Mouse (Mus musculus) stomach, embryonic 15.5 days (tissue): ENCODE results near the gene Ccdc142. TPM values are rescaled to one million over a fixed set of nuclear protein-coding genes. Genes with fewer than 3 reads are reported as not detected.

ENCODE experiments used
- ATAC-seq: fragments of 200-750 bp; cut with Nextera tagmentation; 2 replicates; pipeline ENCODE4 v1.8.0; 2017; ENCODE audit warnings: low read depth, moderate number of reproducible peaks, moderate TSS enrichment; ENCODE audit not compliant: insufficient read depth, low FRiP score
- H3K27ac ChIP-seq: fragments of 300-500 bp; sonication (generic); 2 replicates; pipeline ENCODE4 v1.5.1; 2015; ENCODE audit warnings: mild to moderate bottlenecking, inconsistent platforms
- H3K27me3 ChIP-seq: fragments of 300-500 bp; sonication (generic); replicated peaks from 2 replicates; pipeline ENCODE4 v1.6.1; 2015; ENCODE audit warnings: inconsistent platforms
- H3K36me3 ChIP-seq: fragments of 300-500 bp; sonication (generic); 2 replicates; pipeline ENCODE4 v1.6.1; 2015; ENCODE audit warnings: inconsistent platforms
- H3K4me1 ChIP-seq: fragments of 300-500 bp; sonication (generic); 2 replicates; pipeline ENCODE4 v1.6.1; 2015; ENCODE audit warnings: inconsistent platforms
- H3K4me2 ChIP-seq: fragments of 300-500 bp; sonication (generic); 2 replicates; pipeline ENCODE4 v1.6.1; 2015; ENCODE audit warnings: mild to moderate bottlenecking, inconsistent platforms
- H3K4me3 ChIP-seq: fragments of 300-500 bp; sonication (generic); replicated peaks from 2 replicates; pipeline ENCODE4 v1.5.1; 2015; ENCODE audit warnings: inconsistent platforms
- H3K9ac ChIP-seq: fragments of 300-500 bp; sonication (generic); 2 replicates; pipeline ENCODE4 v1.6.1; 2015; ENCODE audit warnings: inconsistent platforms
- H3K9me3 ChIP-seq: fragments of 300-500 bp; sonication (generic); 2 replicates; pipeline ENCODE4 v1.6.1; 2016; ENCODE audit warnings: inconsistent platforms
- WGBS: fragments of 180-500 bp; shearing (Covaris S2); methylation state at CpG from one replicate; pipeline ENCODE4 v1.1.7; 2015; 5-methylcytosine and 5-hydroxymethylcytosine counted together
- microRNA counts: library from miRNA; unstranded; fragments of <30 nt; microRNA quantifications from one replicate; lab custom pipeline; 2016
- microRNA-seq: library from miRNA; unstranded; fragments of <30 nt; microRNA quantifications from one replicate; pipeline ENCODE4, GENCODE M21; 2016
- polyA plus RNA-seq: library from polyadenylated mRNA; unstranded; fragments of >200 nt; fragmentation: Nextera tagmentation; extraction: Ambion mirVana; gene quantifications from 2 replicates; pipeline ENCODE4 v1.2.1, GENCODE M21; 2015

Gene Ccdc142
- polyA plus RNA-seq, 1 experiment from 2014 or later: 3.6 TPM

- WGBS: 84% methylated on average over 12 of the region's 12 CpGs
- no peak for ATAC-seq
- Histone ChIP-seq H3K36me3 (peaks cover 21% of the 10 kb centered on the region), H3K9me3 (no peaks in the 10 kb centered on the region), H3K27me3 (no peaks in the 10 kb centered on the region), H3K9ac (no peak overlapping the region), H3K4me1 (peaks cover 8% of the 10 kb centered on the region; the same call in 1 of the 2 replicates), H3K4me3 (no peak overlapping the region), H3K4me2 (no peak overlapping the region), H3K27ac (no peak overlapping the region)
Observed at GRCm38 (mm10) chr6:83153038-83153437, 51.6 kb downstream of the Ccdc142 start.

- Histone ChIP-seq H3K4me1 (peaks cover 8% of the 10 kb centered on the region; the same call in 1 of the 2 replicates), H3K27ac (no peak overlapping the region), H3K9me3 (no peaks in the 10 kb centered on the region), H3K4me2 (no peak overlapping the region), H3K36me3 (peaks cover 17% of the 10 kb centered on the region), H3K9ac (no peak overlapping the region), H3K4me3 (no peak overlapping the region), H3K27me3 (no peaks in the 10 kb centered on the region)
- no peak for ATAC-seq
- whole genome bisulfite sequencing: 74% methylated on average over 5 of the region's 5 CpGs
Observed at GRCm38 (mm10) chr6:83153485-83153884, 52.1 kb downstream of the Ccdc142 start.

GRCm38 (mm10) chr6:83155552-83156238 is 54.3 kb downstream of the Ccdc142 start:
- 9% methylated on average over 23 of the region's 23 CpGs for WGBS
- Histone ChIP-seq H3K4me3 (peak overlapping the region; percentile 55), H3K4me2 (peak overlapping the region; percentile 92), H3K27me3 (peaks cover 3% of the 10 kb centered on the region), H3K36me3 (0 out of 2 replicates have a peak, but pooled peaks cover 5% of the 10 kb centered on the region), H3K9me3 (no peaks in the 10 kb centered on the region), H3K4me1 (peaks cover 8% of the 10 kb centered on the region; the same call in 1 of the 2 replicates), H3K9ac (no peak overlapping the region; the same call in 1 of the 2 replicates), H3K27ac (no peak overlapping the region)
- ATAC-seq: no peak

GRCm38 (mm10) chr6:83156259-83156684 is 54.9 kb downstream of the Ccdc142 start, which contains the start of the genes Wdr54 and 1700003E16Rik:
Gene Wdr54, minus strand, starts transcription at chr6:83156397.
Gene 1700003E16Rik, plus strand, starts transcription at chr6:83156404.
- H3K27ac ChIP-seq: no peak within 1 kb of the TSS
- H3K36me3 ChIP-seq: 0 out of 2 replicates have a peak, but pooled peaks cover 5% of the 10 kb centered on the region
- H3K4me3 ChIP-seq: peak within 1 kb of the TSS; percentile 55
- WGBS: under 1% methylated on average over 32 of the region's 32 CpGs
- ATAC-seq: peak; percentile 65
- H3K4me1 ChIP-seq: peaks cover 10% of the 10 kb centered on the region; the same call in 1 of the 2 replicates
- no peak within 1 kb of the TSS; the same call in 1 of the 2 replicates for H3K9ac ChIP-seq
- no peaks in the 10 kb centered on the region for H3K9me3 ChIP-seq
- peaks cover 9% of the 10 kb centered on the region for H3K27me3 ChIP-seq
- H3K4me2 ChIP-seq: peak within 1 kb of the TSS; percentile 92

MicroRNA genes within 50 kb of the gene (microRNA counts, 519-probe panel; counts per million panel counts)
- 1,945 counts per million, percentile 21 among the panel's probes with 10 or more counts for microRNA mmu-miR-3470a+mmu-miR-3470b (lab: Ali Mortazavi, UCI)

Small RNAs within 50 kb of the gene (microRNA-seq; reads per million reads assigned to microRNA genes)
- gene Mir3470a: not detected

Other genes with a start within 250 kb of the Ccdc142 start
- gene Sema4f, start 161.8 kb upstream of the Ccdc142 start, polyA plus RNA-seq: 2.0 and 2.1 TPM in 2 replicates
- 0.84 and 1.2 TPM in 2 replicates for gene M1ap, start 154.7 kb upstream of the Ccdc142 start, polyA plus RNA-seq
- gene Dok1, start 68.1 kb upstream of the Ccdc142 start, polyA plus RNA-seq: 11.9 and 14.3 TPM in 2 replicates
- 14.2 and 16.2 TPM in 2 replicates for gene Loxl3, start 67.4 kb upstream of the Ccdc142 start, polyA plus RNA-seq
- 211 and 212 TPM in 2 replicates for gene Aup1, start 47.1 kb upstream of the Ccdc142 start, polyA plus RNA-seq
- 86.6 and 94.1 TPM in 2 replicates for gene Htra2, start 46.3 kb upstream of the Ccdc142 start, polyA plus RNA-seq
- gene Dqx1, start 43.8 kb upstream of the Ccdc142 start, polyA plus RNA-seq: 5.4 and 7.1 TPM in 2 replicates
- gene Tlx2, start 31.3 kb upstream of the Ccdc142 start, polyA plus RNA-seq: 7.5 and 9.3 TPM in 2 replicates
- gene Pcgf1, start 23.7 kb upstream of the Ccdc142 start, polyA plus RNA-seq: 29.6 and 34.6 TPM in 2 replicates
- 0.59 and 0.63 TPM in 2 replicates for gene Lbx2, start 15.2 kb upstream of the Ccdc142 start, polyA plus RNA-seq
- 2.7 and 2.8 TPM in 2 replicates for gene Gm42688, start within 50 bp of the Ccdc142 start, polyA plus RNA-seq
- gene Mrpl53, start 7.4 kb downstream of the Ccdc142 start, polyA plus RNA-seq: 122 and 136 TPM in 2 replicates
- 53.6 and 58.0 TPM in 2 replicates for gene Mogs, start 13.9 kb downstream of the Ccdc142 start, polyA plus RNA-seq
- 91.5 and 101 TPM in 2 replicates for gene Wbp1, start 20.0 kb downstream of the Ccdc142 start, polyA plus RNA-seq
- 11.3 and 11.4 TPM in 2 replicates for gene Ino80b, start 23.8 kb downstream of the Ccdc142 start, polyA plus RNA-seq
- gene Rtkn, start 33.9 kb downstream of the Ccdc142 start, polyA plus RNA-seq: 31.3 and 31.9 TPM in 2 replicates
- gene Wdr54, start 54.8 kb downstream of the Ccdc142 start, polyA plus RNA-seq: 3.6 and 5.1 TPM in 2 replicates
- gene 1700003E16Rik, start 54.8 kb downstream of the Ccdc142 start, polyA plus RNA-seq: 2.3 and 2.7 TPM in 2 replicates
- gene Dctn1, start 64.3 kb downstream of the Ccdc142 start, polyA plus RNA-seq: 84.7 and 86.1 TPM in 2 replicates
- 0.26 and 0.40 TPM in 2 replicates for gene Slc4a5, start 118.2 kb downstream of the Ccdc142 start, polyA plus RNA-seq
- gene Mthfd2, start 224.3 kb downstream of the Ccdc142 start, polyA plus RNA-seq: 33.7 and 42.0 TPM in 2 replicates
- 63.5 and 64.5 TPM in 2 replicates for gene Mob1a, start 224.4 kb downstream of the Ccdc142 start, polyA plus RNA-seq
- gene Bola3, start 247.5 kb downstream of the Ccdc142 start, polyA plus RNA-seq: 149 and 164 TPM in 2 replicates